Mouse (Mus musculus) right cerebral cortex, postnatal 10 days (tissue): ENCODE measurements around the gene Naaladl2.

Experiments
- DNase-seq, 2 experiments: peaks; one replicate each; pipeline ENCODE4 v3.0.0; 2021; ENCODE audit warnings: low spot score in 2 of 2

Naaladl2 gene

GRCm38 (mm10) chr3:23972747-23973667 lies 1171.1 kb downstream of the Naaladl2 start:
- DNase-seq, result no peak

- DNase-seq, result no peak
These were observed 1181.0 kb downstream of the Naaladl2 start for GRCm38 (mm10) chr3:23962961-23963621.

- no peak for DNase-seq
These were observed 1197.9 kb downstream of the Naaladl2 start for GRCm38 (mm10) chr3:23946182-23946581.

- DNase-seq, result no peak
These were observed 1206.8 kb downstream of the Naaladl2 start for GRCm38 (mm10) chr3:23937299-23937698.

- DNase-seq, result no peak
These were observed 1216.0 kb downstream of the Naaladl2 start for GRCm38 (mm10) chr3:23928097-23928496.

GRCm38 (mm10) chr3:23907682-23908081 lies 1236.4 kb downstream of the Naaladl2 start:
- no peak for DNase-seq

- no peak for DNase-seq
These were observed 1278.4 kb downstream of the Naaladl2 start for GRCm38 (mm10) chr3:23865688-23866087.

GRCm38 (mm10) chr3:23857275-23857674 lies 1286.8 kb downstream of the Naaladl2 start:
- no peak for DNase-seq

- DNase-seq, result no peak
These were observed 1326.5 kb downstream of the Naaladl2 start for GRCm38 (mm10) chr3:23817585-23817984.

GRCm38 (mm10) chr3:23758746-23759145 lies 1385.3 kb downstream of the Naaladl2 start:
- no peak for DNase-seq
